Mouse (Mus musculus) liver, embryonic 14.5 days (tissue): ENCODE results near the gene Rpl34.

Experiments used
- CTCF ChIP-seq: IDR thresholded peaks from 2 replicates; pipeline ENCODE4 v1.5.1; 2016; ENCODE audit warnings: antibody characterized with exemption, low read depth, control low read depth
- EP300 ChIP-seq: IDR thresholded peaks from 2 replicates; pipeline ENCODE4 v1.6.1; 2016; ENCODE audit warnings: antibody characterized with exemption, low read depth

DNA sequence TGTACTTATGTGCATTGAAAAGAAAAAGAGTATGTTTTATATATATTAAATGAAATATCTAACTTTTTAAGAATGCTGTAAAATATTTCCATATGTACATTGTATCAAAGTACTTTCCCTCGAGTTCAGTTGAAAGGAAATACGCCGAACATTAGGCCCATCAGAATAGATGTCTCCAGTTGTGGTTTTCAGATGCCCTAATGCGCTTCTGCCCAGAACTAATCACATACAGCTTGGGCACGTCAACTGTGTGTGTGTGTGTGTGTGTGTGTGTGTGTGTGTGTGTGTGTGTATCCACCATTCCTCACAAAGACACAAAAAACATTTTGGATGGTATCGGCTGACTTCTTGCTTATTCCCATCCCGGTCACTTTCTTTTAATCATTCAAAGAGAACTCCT is 13.6 kb downstream of the Rpl34 start:
- TF ChIP-seq CTCF, result no peak
- TF ChIP-seq EP300, result no peak
